Mouse (Mus musculus): ENCODE measurements at regions not wholly inside any gene's neighbourhood (a gene's known extent, or its start where the extent isn't known, plus 50 kb on each side); places are given as distances from the start of the nearest gene placed in this dataset.

DNA sequence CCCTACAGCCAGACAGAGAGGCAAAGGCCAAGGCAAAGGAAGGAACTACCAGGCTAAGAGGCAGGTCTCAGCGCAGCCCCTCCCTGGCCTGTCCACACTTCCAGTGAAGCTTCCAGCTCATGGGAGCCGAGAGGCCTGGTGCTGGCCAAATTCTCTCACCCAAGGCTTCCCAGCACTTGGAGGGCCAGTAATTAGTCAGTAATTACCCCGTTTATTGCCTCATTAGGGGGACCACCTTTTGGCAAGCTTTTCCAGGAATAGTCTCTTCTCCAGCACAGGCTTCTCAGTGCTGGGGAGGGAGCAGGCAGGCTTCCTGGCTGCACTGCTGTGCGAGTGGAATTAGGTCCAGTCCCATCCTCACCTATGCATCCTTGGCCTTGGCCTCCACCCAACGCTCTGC is 252.8 kb upstream of the Nxpe4 start:
- no peaks in the 10 kb centered on the region for H3K36me3 ChIP-seq (replicated peaks)
- no peak for ATAC-seq (ENCODE audit: low FRiP score)
- no peak overlapping the region for H3K4me2 ChIP-seq
- no peak overlapping the region for H3K27ac ChIP-seq
- WGBS: 50% methylated on average over 5 of the region's 5 CpGs
- peaks cover 84% of the 10 kb centered on the region for H3K27me3 ChIP-seq
- no peak overlapping the region for H3K9ac ChIP-seq
- H3K9me3 ChIP-seq: no peaks in the 10 kb centered on the region
- peaks cover 41% of the 10 kb centered on the region for H3K4me1 ChIP-seq
- no peak overlapping the region for H3K4me3 ChIP-seq (replicated peaks)

DNA sequence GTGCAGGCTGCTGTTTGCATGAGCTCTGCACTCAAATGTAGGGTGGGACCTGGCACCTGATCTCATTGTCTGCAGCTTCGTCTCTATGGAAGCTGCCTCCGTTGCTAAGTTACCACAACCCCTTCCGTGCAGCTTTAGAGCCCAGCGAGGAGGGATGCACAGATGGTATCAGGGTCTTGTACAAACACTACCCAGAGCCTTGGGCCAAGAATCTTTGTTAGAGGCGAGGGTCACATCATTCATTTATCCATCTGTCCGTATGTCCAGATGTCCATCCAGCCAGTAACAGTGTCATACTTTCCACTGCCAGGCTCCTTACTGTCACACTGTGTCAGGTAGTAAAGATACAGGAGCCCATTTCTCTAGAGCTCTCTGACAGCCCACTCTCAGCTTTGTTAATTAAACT is 251.3 kb upstream of the Nxpe4 start:
- peak; percentile 91 for ATAC-seq (ENCODE audit: low FRiP score)
- no peak overlapping the region for H3K4me3 ChIP-seq (replicated peaks)
- H3K4me1 ChIP-seq: peaks cover 26% of the 10 kb centered on the region
- peaks cover 81% of the 10 kb centered on the region for H3K27me3 ChIP-seq
- H3K36me3 ChIP-seq (replicated peaks): no peaks in the 10 kb centered on the region
- peak overlapping the region; percentile 81 for H3K27ac ChIP-seq
- 0 out of 2 replicates have a peak overlapping the region, but pooled peaks have one; percentile 2 for H3K4me2 ChIP-seq
- 20% methylated on average over 6 of the region's 6 CpGs for WGBS
- H3K9ac ChIP-seq: no peak overlapping the region
- no peaks in the 10 kb centered on the region for H3K9me3 ChIP-seq

DNA sequence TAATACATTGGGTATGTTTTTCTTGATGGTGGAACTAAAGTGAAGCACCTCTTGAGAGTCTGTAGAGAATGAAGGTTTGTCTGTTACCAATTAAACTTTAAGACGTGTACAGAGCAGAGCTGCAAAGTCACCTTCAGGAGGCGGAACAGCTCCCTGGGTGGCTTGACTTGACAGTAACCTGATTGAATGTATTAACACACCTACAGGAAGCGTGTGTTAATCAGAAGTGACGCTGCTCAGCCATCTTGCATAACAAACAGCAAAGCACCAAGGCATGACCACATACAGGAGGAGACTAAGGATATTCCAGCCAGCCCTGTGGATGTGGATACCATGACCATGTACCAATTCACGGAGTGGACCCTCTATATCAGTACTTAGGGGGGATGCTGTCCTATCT is 249.0 kb upstream of the Nxpe4 start:
- Histone ChIP-seq H3K4me3 (replicated peaks) (no peak overlapping the region), H3K9ac (no peak overlapping the region), H3K36me3 (replicated peaks) (no peaks in the 10 kb centered on the region), H3K27me3 (peaks cover 63% of the 10 kb centered on the region), H3K4me2 (no peak overlapping the region), H3K4me1 (peaks cover 23% of the 10 kb centered on the region), H3K27ac (no peak overlapping the region), H3K9me3 (no peaks in the 10 kb centered on the region)
- ATAC-seq (ENCODE audit: low FRiP score): no peak
- 82% methylated on average over 5 of the region's 5 CpGs for WGBS

DNA sequence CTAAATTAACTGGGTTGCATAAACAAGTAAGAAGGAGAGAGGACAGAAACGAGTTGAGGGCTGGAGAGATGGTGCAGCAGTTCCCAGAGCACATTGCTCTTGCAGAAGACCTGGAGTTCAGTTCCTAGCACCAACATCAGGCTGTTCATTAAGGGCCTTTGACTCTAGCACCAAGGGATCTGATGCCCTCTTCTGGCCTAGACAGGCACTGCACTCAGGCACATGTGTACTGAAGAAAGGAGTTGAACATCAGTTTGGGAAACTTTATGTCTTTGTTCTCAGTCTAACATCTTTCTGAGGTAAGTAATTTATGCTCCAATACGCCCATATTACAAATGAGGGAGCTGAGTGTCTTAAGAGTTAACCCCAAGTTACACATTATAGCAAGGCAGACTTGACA is 226.5 kb upstream of the Nxpe4 start:
- Histone ChIP-seq H3K4me3 (replicated peaks) (no peak overlapping the region), H3K27me3 (peaks cover 17% of the 10 kb centered on the region; the same call in 1 of the 2 replicates), H3K9ac (no peak overlapping the region), H3K4me1 (peaks cover 17% of the 10 kb centered on the region; the same call in 1 of the 2 replicates), H3K27ac (no peak overlapping the region), H3K9me3 (no peaks in the 10 kb centered on the region), H3K4me2 (no peak overlapping the region), H3K36me3 (replicated peaks) (no peaks in the 10 kb centered on the region)
- no peak for ATAC-seq (ENCODE audit: low FRiP score)
- WGBS: 88% methylated on average over 2 of the region's 2 CpGs

DNA sequence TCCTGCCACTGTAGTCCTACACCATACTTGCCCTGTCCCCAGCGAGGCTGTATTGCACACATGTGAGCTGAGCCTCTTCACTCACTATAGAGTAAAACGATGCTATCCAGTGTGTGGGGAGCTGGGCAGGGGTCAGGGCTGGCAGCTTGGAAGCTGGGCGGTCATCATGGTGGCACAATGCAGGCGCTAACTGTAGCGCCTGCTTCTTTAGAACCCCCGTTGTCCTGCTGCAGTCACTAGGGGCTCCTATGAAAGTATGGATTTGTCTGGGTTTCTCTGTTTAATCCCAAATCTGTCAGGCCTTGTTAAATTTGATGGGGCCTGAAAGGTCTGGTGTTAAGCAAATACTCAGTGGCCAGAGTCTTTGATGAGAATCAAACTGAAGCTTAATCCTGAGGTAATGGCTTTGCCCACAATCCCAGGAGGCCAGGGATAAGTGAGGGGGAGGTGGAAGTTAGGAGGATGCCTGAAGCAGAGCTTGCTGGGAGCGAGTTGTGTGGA is 225.8 kb upstream of the Nxpe4 start:
- Histone ChIP-seq H3K36me3 (replicated peaks) (no peaks in the 10 kb centered on the region), H3K4me2 (no peak overlapping the region), H3K9me3 (no peaks in the 10 kb centered on the region), H3K9ac (no peak overlapping the region; the same call in 1 of the 2 replicates), H3K27me3 (peaks cover 17% of the 10 kb centered on the region; the same call in 1 of the 2 replicates), H3K4me3 (replicated peaks) (no peak overlapping the region), H3K4me1 (peaks cover 17% of the 10 kb centered on the region; the same call in 1 of the 2 replicates), H3K27ac (no peak overlapping the region)
- ATAC-seq (ENCODE audit: low FRiP score): no peak
- 25% methylated on average over 7 of the region's 7 CpGs for WGBS

DNA sequence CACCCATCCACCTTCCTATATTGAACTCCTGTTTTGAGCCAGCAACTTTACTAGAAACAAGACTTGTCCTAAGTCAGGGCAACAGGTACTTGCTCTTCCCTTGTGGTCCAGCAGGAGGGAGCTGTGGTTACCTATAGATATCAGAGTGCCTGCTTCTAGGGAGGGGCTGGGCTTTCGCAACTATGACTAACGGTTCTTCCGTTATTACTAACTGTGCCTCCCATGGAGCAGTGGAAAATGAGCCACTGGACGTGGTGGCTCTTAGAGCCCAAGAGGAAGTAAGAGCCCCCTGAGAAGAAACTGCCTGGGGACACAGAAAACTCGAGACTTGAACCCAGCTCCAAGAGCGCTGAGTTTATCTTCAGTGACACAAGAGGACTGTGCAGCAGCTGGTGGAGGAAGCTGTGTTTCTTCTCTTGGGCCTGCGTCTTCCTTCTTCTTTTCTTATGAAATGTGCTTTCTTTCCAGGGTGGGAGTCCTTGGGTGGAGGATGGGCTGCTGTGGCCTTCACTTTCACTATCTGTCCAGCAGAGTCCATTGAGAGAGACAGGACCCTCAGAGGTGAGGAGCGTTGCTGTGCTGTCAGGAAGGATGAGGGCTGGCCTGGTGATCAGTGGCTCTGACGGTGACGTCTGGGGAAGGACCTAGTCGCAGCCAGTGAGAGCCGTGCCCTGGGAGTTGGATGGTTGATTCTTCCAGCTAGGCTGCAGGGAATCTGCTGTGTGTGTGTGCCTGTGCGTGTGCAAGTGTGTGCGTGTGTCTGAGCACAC is 222.7 kb upstream of the Nxpe4 start:
- no peak overlapping the region for H3K27ac ChIP-seq

DNA sequence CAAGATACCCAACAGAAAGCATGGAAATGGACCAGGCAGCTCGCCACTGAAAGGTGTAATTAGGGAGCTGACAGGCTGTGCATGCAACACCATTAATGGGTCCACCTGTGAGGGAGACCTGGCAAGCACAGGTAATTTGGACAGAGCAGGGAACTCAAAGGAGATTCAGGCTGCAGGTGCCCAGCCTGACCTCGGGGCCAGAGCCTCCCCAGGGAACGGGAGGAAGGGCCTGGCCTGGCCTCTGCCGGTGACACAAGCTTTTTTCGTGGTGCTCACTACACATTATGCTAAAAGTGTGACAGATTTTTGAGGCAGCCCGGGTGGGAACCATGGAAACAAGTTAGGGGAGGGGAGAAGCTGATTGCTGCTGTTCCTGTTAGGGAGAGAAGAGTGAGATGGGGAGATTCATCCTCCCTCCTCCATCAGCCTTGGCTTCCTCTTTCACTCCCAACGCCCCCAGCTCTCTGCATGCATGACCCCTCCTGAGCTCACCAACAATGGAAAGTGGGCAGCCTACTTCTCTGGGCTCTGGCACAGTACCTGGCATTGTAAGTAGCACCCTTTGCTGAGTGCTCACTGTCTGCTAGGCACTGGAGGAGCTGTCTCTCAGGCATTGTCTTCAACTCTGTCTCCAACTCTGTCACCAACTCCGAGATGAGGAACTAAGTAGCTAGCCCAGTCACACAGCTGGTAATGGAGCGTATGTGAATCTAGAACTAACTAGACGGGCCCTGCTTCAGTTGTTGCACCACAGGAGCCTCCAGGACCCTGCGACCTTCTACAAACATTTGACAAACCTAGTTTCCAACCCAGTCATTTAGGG is 218.9 kb upstream of the Nxpe4 start:
- Histone ChIP-seq H3K4me1 (peaks cover 10% of the 10 kb centered on the region), H3K27ac (no peak overlapping the region), H3K4me3 (replicated peaks) (no peak overlapping the region), H3K4me2 (no peak overlapping the region), H3K9ac (no peak overlapping the region), H3K36me3 (replicated peaks) (no peaks in the 10 kb centered on the region), H3K27me3 (peaks cover 13% of the 10 kb centered on the region; the same call in 1 of the 2 replicates), H3K9me3 (no peaks in the 10 kb centered on the region)
- 55% methylated on average over 11 of the region's 11 CpGs for WGBS
- ATAC-seq (ENCODE audit: low FRiP score): peak; percentile 27; the same call in 1 of the 2 replicates

More for the DNA sequence above, 222.7 kb upstream of the Nxpe4 start:
- H3K9ac ChIP-seq: no peak overlapping the region
- ATAC-seq (ENCODE audit: low FRiP score): no peak
- WGBS: 81% methylated on average over 14 of the region's 14 CpGs
- peaks cover 21% of the 10 kb centered on the region; the same call in 1 of the 2 replicates for H3K27me3 ChIP-seq
- no peaks in the 10 kb centered on the region for H3K36me3 ChIP-seq (replicated peaks)
- H3K9me3 ChIP-seq: no peaks in the 10 kb centered on the region
- no peak overlapping the region for H3K4me2 ChIP-seq
- no peak overlapping the region for H3K4me3 ChIP-seq (replicated peaks)
- H3K4me1 ChIP-seq: peaks cover 27% of the 10 kb centered on the region

DNA sequence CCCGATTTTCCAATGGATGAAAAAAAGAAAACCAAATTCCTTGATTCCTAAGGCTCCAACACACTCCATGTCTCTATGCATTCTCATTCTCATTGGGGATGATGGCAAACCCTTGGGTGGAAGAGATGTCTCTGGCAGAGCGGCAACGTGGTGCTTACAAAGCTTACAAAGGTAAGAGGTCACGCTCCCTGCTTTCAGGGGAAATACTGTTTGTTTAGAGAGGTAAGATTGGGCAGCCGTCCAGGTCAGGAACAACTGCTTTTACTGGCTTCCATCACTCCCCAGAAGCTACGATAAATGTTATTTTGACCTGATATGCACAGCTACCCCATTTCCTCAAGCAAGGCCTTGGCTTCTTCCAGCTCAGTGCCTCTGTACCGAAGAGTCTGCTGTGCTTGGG is 215.6 kb upstream of the Nxpe4 start:
- Histone ChIP-seq H3K27me3 (0 out of 2 replicates have a peak, but pooled peaks cover 4% of the 10 kb centered on the region), H3K36me3 (replicated peaks) (no peaks in the 10 kb centered on the region), H3K9me3 (no peaks in the 10 kb centered on the region), H3K4me2 (no peak overlapping the region), H3K4me3 (replicated peaks) (no peak overlapping the region), H3K9ac (no peak overlapping the region), H3K4me1 (peaks cover 10% of the 10 kb centered on the region), H3K27ac (no peak overlapping the region)
- no peak for ATAC-seq (ENCODE audit: low FRiP score)
- WGBS: 84% methylated on average over 7 of the region's 7 CpGs

DNA sequence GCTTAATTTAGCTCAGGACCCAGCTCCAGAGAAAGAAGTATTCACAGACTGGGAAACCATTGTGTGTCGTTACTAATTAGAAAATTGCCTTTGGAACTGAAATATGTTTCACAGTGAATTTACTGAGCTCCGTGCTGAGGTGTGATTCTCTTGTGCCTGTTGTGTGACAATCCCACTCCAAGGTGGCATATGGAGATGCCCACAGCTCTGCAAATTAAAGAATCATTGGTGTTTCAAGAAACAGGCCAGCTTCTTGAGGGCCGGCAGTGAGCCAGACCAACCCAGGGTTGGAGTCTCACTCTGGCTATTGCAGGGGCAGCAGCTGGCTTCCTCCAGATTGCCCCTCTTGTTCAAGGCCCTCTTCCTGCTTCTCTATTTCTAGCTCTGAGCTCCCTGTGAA is 203.9 kb upstream of the Nxpe4 start:
- Histone ChIP-seq H3K36me3 (replicated peaks) (no peaks in the 10 kb centered on the region), H3K27ac (no peak overlapping the region), H3K9me3 (no peaks in the 10 kb centered on the region; the same call in 1 of the 2 replicates), H3K4me1 (no peaks in the 10 kb centered on the region), H3K4me3 (replicated peaks) (no peak overlapping the region), H3K27me3 (no peaks in the 10 kb centered on the region), H3K4me2 (no peak overlapping the region), H3K9ac (no peak overlapping the region)
- 79% methylated on average over 3 of the region's 3 CpGs for WGBS
- ATAC-seq (ENCODE audit: low FRiP score): no peak

DNA sequence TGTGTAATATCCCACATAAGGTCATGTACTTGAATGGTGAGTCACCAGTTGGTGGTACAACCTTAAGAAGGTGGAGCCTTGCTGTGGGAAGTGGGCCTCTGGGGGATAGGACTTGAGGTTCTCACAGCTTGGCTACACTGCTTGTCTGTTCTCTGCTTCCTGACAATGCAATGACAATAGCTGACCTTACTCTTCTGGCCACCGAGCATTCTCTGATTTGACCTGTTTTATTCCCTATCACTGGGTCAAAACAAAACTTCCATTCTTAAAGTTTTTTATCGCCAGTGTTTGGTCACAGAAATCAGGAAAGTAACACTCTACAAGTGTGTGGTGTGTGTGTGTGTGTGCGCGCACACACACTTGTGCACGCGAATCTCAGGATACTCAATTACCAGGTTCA is 203.0 kb upstream of the Nxpe4 start:
- no peak overlapping the region for H3K4me2 ChIP-seq
- H3K4me1 ChIP-seq: no peaks in the 10 kb centered on the region
- H3K27me3 ChIP-seq: no peaks in the 10 kb centered on the region
- H3K4me3 ChIP-seq (replicated peaks): no peak overlapping the region
- H3K9ac ChIP-seq: no peak overlapping the region
- H3K27ac ChIP-seq: no peak overlapping the region
- H3K9me3 ChIP-seq: no peaks in the 10 kb centered on the region
- no peaks in the 10 kb centered on the region for H3K36me3 ChIP-seq (replicated peaks)
- ATAC-seq (ENCODE audit: low FRiP score): no peak
- WGBS: 95% methylated on average over 6 of the region's 6 CpGs

DNA sequence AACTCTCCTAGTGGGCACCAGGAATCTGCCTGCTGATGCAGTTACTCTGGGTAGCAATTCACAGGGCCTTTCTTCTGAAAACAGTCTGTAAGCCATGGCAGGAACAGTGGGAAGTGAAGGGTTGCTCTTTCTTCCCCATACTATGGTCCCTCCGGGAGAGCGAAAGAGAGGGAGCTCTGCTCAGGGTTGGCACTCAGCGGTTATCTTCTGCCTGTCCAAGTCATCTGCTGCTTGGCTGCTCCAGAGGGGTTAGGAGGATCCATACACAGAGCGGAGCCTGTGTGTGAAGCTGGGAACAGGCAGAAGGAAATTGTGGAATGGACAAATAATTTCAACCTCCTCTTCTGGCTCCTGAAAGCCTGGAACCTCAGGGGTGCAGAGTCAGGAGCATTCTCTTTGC is 200.6 kb upstream of the Nxpe4 start:
- Histone ChIP-seq H3K27ac (no peak overlapping the region), H3K4me2 (no peak overlapping the region)
- 85% methylated on average over 4 of the region's 4 CpGs for WGBS

DNA sequence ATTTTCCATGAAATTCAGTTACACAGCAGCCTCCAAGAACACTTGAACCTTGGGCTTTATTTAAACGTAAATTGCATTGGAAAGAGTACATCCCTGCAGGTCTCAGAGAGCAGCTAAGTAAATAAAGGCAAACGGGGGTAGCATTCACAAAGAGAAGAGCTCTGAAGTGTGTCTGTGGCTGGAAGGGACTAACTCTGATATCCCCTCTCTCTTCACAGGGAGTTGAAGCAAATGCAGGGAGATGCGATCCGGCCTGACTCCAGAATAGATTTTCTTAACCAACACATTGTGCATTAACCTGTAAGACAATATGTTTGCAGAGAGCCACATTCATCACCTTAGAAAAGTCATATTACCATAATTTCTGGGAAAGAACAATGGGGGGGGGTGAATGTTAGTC is 199.7 kb upstream of the Nxpe4 start:
- WGBS: 60% methylated on average over 4 of the region's 4 CpGs
- ATAC-seq (ENCODE audit: low FRiP score): no peak

More for the DNA sequence above, 200.6 kb upstream of the Nxpe4 start:
- Histone ChIP-seq H3K27me3 (no peaks in the 10 kb centered on the region), H3K4me3 (replicated peaks) (no peak overlapping the region), H3K36me3 (replicated peaks) (no peaks in the 10 kb centered on the region), H3K9me3 (no peaks in the 10 kb centered on the region), H3K9ac (no peak overlapping the region), H3K4me1 (no peaks in the 10 kb centered on the region)
- ATAC-seq (ENCODE audit: low FRiP score): no peak

More for the DNA sequence above, 199.7 kb upstream of the Nxpe4 start:
- Histone ChIP-seq H3K9ac (no peak overlapping the region), H3K27me3 (no peaks in the 10 kb centered on the region), H3K36me3 (replicated peaks) (no peaks in the 10 kb centered on the region), H3K27ac (no peak overlapping the region), H3K4me1 (no peaks in the 10 kb centered on the region), H3K4me3 (replicated peaks) (no peak overlapping the region), H3K9me3 (no peaks in the 10 kb centered on the region), H3K4me2 (no peak overlapping the region)

Data from forebrain, embryonic 12.5 days (tissue).